Mouse (Mus musculus): ENCODE measurements around the gene Rad9b.

DNA sequence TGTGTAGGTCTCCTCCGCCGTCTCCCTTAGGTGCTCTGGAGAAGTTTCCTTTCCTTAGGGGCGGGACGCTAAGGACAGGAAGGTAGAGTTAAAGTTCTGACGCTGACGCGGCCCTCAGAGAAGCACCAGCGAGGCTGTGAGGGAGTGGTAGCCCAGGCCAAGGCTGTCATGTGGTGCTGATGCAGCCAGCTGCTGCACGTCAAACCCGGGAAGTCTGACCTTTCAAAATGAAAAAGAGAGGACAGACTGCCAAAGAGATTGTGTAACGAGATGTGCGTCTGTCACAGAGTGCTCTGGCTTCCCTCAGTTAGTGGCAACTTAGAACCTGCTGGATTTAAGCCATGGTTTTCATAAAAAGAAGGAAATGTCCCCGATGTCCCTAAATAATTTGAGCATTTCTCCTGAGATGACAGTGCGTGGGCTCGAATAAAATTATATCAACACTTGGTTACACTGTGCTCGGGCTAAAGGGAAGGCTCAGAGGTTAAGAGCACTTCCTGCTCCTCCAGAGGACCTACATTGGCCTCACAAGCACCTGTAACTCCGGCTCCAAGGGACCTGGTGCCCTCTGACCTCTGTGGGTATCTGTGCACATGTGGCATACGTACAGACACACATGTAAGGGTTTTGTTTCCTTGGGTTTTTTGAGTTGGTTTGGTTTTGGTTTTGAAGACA lies 46.7 kb upstream of the Rad9b start:
- no peak for TF ChIP-seq POLR2A (IDR thresholded peaks at IDR 0.05; ENCODE audit: extremely low read depth, insufficient read depth, low read length)
- TF ChIP-seq CTCF (IDR thresholded peaks at IDR 0.05; ENCODE audit: extremely low read depth, insufficient read depth, low read length) = no peak
